Mouse (Mus musculus) spleen, postnatal 14 days (tissue): ENCODE data around the gene Ush1g.

Source experiments
- DNase-seq, 2 experiments: peaks; one replicate each; pipeline ENCODE4 v3.0.0; 2021 to 2022; ENCODE audit warnings: low spot score in 2 of 2

Ush1g gene

GRCm38 (mm10) chr11:115289885-115290284, 32.0 kb downstream of the Ush1g start:
- no peak for DNase-seq

- DNase-seq: no peak
Observed at GRCm38 (mm10) chr11:115288305-115288704, 33.5 kb downstream of the Ush1g start.

DNA sequence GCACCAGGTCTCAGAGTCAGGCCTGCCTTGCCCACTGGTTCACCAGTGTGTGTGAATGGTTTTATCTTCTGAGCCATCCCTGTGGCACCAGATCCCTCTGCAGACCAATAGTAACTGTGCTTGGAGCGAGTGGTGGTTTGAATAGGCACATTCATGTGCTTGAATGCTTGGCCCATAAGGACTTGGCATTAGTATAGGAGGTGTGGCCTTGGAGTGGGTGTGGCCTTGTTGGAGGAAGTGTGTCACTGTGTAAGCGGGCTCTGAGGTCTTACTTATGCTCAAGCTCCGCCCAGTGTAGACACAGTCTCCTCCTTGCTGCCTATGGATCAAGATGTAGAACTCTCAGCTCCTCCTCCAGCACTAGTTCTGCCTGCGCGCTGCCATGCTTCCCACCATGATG, 34.5 kb downstream of the Ush1g start:
- DNase-seq: no peak

- DNase-seq: no peak
Observed at GRCm38 (mm10) chr11:115286201-115286993, 35.4 kb downstream of the Ush1g start.

DNA sequence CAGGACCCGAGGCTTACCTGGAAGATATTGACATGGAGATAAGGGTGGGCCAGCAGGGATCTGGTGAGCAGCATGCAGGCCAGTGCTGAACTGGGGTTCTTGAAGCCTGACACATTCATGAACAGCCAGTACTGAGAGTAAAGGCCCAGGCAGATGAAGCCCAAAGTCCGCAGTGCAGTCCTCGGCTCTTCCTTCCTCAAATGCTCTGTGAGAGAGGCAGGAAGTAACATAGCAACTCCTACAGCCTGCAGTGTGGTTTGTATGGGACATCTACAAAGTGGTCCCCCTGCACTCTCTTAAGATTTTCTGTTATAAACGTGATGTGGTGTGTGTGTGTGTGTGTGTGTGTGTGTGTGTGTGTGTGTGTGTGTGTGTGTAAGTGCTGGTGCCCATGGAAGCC, 36.6 kb downstream of the Ush1g start:
- DNase-seq: no peak

- DNase-seq: no peak
Observed at GRCm38 (mm10) chr11:115283891-115284620, 37.8 kb downstream of the Ush1g start.

DNA sequence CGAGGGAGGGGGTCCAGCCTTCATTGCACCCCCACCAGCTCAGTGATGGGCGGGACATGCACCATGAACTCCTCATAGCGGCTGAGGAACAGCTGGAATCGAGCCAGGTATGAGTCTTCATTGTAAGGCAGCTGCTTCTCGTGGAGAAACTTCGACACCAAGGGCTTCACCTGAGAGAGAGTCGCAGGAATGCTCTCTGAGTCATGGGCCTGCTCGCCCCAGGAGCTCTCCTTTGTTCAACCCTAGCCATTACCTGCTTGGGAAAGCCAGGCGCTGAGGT, 38.4 kb downstream of the Ush1g start:
- no peak for DNase-seq

DNA sequence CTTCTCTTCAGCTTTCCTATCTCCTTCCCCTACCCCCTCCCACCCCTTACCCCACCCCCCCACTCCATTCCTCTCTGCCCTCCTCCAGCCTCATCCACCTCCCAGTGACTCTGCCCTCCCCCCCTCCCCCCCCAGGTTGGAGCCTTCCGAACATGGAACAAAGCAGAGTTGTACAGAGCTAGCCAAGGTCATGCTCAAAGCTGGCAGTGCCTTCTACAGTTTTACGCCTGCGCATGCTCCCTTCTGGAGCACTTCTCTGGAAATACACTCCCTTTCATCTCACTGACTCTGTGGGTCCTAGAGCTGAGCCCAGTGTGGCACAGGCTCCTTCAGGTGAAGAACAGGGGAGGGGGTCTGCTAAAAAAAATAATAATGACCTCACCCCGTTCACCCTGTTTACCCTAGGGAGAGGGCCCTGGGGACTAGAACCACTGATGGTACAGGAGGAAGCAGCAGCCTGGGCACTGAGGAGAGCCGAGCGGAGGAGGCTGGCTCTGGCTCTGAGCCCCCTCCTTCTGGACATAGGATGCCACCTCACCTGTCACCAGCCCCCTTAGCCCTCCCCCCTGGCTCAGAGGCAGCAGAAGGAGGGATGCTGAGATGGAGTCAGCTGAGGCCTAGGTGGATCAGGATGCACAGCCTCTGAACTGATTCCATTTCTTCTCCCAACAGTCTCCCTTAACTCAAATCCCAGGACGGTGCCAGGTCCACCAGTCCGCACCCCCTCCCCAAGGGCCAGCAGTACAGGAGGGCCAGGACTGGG, 38.9 kb downstream of the Ush1g start:
- no peak for DNase-seq

- DNase-seq: no peak
Observed at GRCm38 (mm10) chr11:115282295-115282694, 39.5 kb downstream of the Ush1g start.

GRCm38 (mm10) chr11:115279726-115280125, 42.1 kb downstream of the Ush1g start:
- DNase-seq: no peak

DNA sequence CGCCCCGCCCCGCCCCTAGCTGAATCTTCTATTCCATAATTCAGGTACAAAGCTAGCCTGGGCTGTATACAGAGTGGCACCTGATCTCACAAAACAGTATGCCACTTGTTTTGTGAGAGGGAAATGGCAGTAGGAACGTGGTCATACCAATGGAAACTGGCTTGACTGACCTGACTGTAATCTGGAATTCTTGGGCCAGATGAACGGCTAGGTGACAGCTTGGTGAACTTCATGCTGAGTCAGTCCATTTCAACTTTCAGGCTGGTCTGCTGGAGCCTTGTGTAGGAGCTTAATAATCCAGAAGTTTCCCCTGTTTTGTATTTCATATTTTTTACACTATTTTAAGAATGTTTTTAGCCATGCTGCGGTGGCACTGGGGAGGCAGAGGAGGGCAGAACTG, 43.7 kb downstream of the Ush1g start:
- DNase-seq: no peak

GRCm38 (mm10) chr11:115277604-115277975, 44.3 kb downstream of the Ush1g start:
- no peak for DNase-seq

DNA sequence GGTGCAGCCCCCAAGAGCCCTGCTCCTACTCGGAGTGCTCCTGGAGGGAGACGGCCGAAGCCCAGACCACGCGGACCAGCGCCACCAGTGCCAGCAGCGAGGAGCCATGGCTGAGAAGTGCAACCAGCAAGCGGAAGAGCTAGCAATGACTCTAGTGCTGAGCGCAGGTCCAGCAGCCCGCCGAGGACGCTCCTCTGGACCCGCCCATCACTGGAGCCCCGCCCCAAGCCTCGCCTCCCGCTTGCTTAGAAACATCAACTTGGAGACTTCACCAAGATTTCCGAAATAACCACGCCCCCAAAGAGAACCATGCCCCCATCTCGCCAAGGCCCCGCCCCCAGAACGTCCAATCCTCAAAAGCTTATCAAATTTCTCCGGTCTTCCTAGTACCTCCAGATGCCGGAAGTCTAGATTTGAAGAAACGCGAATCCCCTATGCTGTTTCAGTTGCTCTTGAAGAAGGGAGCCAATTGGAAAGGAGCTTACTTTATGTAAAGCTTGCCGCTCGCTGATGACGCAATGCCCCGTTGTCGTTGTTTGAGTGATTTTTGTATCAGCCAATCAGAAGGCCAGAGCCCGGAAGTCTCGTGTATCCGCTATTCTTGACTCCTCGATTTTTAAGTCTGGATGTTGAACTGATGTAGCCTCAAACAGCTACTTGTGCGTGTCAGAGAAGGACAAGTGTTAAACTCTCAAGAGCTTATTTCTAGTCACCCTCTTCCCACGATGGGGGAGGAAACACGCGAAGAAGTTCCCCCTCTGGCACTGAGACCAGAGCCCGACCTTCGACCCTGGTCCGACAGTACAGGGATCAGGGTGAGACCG, 44.8 kb downstream of the Ush1g start, which contains the start of gene Fdxr:
Gene Fdxr (minus strand): TSS at position 271 of the 824 bp plus-strand sequence.
- peak; percentile 94 for DNase-seq

DNA sequence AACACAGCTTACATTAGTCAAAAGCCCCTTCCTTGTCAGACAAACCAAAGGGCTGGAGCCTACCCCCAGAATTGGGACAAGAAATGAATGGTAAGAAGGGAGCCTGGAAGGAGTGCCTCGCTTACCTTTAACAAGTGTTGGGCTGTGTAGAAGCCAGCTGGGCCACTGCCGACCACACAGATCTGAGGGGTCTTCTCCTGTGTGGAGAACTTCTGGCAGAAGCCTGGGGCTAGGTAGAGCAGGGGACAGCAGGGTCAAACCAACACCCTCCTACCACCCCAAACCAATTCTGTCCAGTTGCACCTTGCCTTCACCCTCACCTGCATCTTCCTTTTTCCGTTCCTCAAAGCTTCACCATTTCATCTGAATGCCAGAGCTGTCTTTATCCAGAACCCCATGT, 45.9 kb downstream of the Ush1g start:
- no peak for DNase-seq

- DNase-seq: no peak
Observed at GRCm38 (mm10) chr11:115275509-115275908, 46.3 kb downstream of the Ush1g start.

DNA sequence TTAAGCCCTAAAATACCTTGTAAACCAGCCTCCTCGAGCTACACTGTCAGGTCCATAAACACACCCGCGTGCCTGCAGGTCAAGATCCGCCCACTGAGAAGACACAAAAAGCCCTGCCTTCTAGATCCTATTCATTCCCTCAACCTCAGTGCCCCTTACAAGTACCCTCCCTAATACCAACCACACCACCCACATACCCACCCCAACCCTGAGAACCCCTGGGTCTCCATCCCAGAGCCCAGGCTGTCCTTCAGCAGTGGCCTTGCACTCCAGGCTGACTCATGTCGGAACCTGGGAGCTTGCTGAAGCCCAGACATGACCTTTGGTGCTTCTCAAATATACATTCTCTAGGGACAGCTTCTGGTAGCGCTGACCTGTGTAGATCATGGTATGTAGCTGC, 47.1 kb downstream of the Ush1g start:
- DNase-seq: no peak

DNA sequence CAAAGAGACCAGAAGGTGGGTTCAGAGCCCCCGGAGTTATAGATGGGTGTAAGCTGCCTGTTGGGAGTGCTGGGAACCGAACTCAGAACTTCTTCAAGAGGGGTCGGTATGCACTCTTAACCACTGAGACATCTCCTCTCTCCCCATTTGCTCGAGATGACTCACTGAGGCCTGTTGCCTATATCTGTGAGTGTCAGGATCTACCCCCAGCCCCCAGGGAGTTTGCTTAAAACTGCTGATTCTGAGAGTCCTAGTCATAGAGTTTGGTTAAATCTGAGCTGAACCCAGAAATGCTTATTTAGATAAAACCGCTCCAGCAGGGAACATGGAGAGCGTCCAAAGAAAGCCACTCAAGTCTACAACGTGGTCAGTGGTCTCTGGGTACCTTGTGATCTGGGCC, 47.7 kb downstream of the Ush1g start:
- DNase-seq: no peak

GRCm38 (mm10) chr11:115273735-115274134, 48.1 kb downstream of the Ush1g start:
- DNase-seq: no peak

- DNase-seq: no peak
Observed at GRCm38 (mm10) chr11:115272894-115273498, 48.8 kb downstream of the Ush1g start.

GRCm38 (mm10) chr11:115271481-115271880, 50.4 kb downstream of the Ush1g start:
- no peak for DNase-seq

- no peak for DNase-seq
Observed at GRCm38 (mm10) chr11:115271052-115271451, 50.8 kb downstream of the Ush1g start.
